12 mouse cellular contexts compared by ENCODE assay signal in the genomic region with DNA sequence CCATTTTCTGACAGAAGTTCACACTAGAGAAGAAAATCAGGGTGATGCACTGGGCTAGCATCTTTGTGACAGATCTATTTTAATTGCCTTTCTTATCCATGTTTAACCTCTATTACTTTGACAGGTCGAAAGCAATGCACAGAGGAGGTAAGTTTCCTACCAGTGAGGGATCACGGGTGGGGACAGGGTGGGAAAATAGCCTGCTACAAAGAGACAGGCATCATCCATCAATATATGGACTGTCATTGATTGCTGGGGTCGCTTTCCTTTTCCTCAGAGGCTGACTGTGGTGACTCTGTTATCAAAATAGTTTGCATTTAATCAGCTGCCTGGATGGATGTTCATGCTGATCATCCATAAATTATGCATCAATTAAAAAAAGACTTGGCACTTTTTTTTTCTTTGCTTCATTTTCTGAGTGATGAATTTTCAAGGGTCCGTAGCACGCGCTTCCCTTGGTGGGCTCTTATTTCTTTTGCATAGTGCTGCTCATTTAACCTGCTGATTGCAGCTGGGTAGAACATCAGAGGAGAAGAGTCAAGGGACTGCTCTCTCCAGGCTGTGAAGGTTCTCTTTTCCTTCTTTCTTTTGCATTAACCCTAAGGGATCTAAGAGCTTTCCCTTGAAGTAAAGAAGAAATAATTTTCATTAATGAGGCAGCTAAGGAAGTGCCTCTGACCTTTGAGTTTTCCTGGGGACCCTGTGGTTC.
"Had no signal": no experiment of that assay in that cellular context is flagged by ENCODE, and none has a peak within 500 bp of the region (broad histone marks: within the 10 kb centered on the region; RNA-seq: fewer than 3 reads in every experiment).

No protein-coding gene starts in this region.

- H3K27me3 ChIP-seq: kidney, embryonic 15.5 days; limb, embryonic 15.5 days; liver, embryonic 12.5 days; midbrain, embryonic 12.5 days had no signal

- H3K36me3 ChIP-seq: kidney, embryonic 15.5 days; limb, embryonic 15.5 days; liver, embryonic 12.5 days; midbrain, embryonic 12.5 days had no signal

- H3K9me3 ChIP-seq: kidney, embryonic 15.5 days; limb, embryonic 15.5 days; liver, embryonic 12.5 days; midbrain, embryonic 12.5 days had no signal

- H3K9ac ChIP-seq: kidney, embryonic 15.5 days; limb, embryonic 15.5 days; liver, embryonic 12.5 days; lung, embryonic 14.5 days; midbrain, embryonic 12.5 days had no signal

- H3K4me2 ChIP-seq: kidney, embryonic 15.5 days; limb, embryonic 15.5 days; liver, embryonic 12.5 days; lung, embryonic 14.5 days; midbrain, embryonic 12.5 days had no signal

- ATAC-seq: liver, embryonic 12.5 days had no signal

- DNase-seq: kidney, adult 2 months; kidney, postnatal 14 days; layer of hippocampus, postnatal 36 days; lung, embryonic 14.5 days; lung, postnatal 10 days; lung, postnatal 4 days; thymus, postnatal 4 days had no signal

- H3K4me3 ChIP-seq: kidney, embryonic 15.5 days; limb, embryonic 15.5 days; liver, embryonic 12.5 days; midbrain, embryonic 12.5 days had no signal

- H3K27ac ChIP-seq: kidney, embryonic 15.5 days; limb, embryonic 15.5 days; liver, embryonic 12.5 days; midbrain, embryonic 12.5 days; stomach, postnatal 0 days had no signal

- H3K4me1 ChIP-seq: kidney, embryonic 15.5 days; limb, embryonic 15.5 days; liver, embryonic 12.5 days; midbrain, embryonic 12.5 days had no signal
